Mouse (Mus musculus) spleen, postnatal 14 days (tissue): ENCODE measurements around the gene Sertad1.
"Not testable (repeated sequence)": the region's sequence is repeated elsewhere in the genome, so short reads cannot be mapped to it uniquely, and the experiment has no call there.

Source experiments
- DNase-seq, 2 experiments: peaks; one replicate each; pipeline ENCODE4 v3.0.0; 2021 to 2022; ENCODE audit warnings: low spot score in 2 of 2

Sertad1 gene

GRCm38 (mm10) chr7:27473156-27473834 is 13.4 kb upstream of the Sertad1 start, which contains the start of gene Sertad3:
Gene Sertad3 (plus strand): TSS chr7:27473768.
- DNase-seq = peak; percentile 97 to 98

GRCm38 (mm10) chr7:27473835-27474489 is 12.7 kb upstream of the Sertad1 start:
- DNase-seq = no peak

DNA sequence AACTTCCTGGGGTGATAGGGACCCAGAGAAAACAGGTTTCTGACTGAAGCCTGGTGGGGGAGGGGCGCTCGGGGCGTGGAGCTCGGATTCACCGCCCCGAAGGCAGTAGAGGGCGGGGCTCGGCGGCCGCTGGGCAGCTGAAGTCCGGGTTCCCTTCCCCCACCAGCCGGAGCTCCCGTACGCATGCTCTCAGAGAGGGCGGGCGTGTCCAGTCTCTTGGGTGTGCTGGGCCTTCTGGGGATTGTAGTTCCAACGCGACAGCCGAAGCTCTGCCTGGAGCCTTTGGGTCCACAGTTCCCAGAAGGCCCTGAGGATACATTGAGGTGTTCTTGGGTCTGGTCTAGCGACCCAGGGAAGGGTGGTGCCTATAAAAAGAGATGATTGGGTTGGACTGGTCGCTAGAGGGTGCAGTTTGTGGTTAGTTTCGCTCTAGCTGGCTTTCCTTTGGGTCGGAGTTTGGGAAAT is 12.2 kb upstream of the Sertad1 start:
- DNase-seq = peak; percentile 96

DNA sequence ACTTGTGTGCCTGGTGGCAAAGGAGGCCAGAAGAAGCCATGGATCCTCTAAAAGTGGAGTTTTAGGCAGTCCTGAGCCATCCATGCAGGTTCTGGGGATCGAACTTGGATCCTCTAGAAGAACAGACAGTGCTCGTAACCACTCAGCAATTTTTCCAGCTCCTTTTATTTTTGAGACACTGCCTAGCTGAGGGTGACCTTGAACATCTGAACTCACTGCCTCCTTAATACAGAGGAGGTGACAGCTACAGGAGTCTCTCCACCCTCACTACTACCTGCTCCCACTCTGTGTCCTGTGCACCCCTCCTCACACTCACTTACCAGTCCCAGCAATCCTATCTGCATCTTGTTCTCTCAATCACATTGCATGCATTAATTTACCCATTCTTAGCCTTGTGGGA is 11.1 kb upstream of the Sertad1 start:
- no peak for DNase-seq

DNA sequence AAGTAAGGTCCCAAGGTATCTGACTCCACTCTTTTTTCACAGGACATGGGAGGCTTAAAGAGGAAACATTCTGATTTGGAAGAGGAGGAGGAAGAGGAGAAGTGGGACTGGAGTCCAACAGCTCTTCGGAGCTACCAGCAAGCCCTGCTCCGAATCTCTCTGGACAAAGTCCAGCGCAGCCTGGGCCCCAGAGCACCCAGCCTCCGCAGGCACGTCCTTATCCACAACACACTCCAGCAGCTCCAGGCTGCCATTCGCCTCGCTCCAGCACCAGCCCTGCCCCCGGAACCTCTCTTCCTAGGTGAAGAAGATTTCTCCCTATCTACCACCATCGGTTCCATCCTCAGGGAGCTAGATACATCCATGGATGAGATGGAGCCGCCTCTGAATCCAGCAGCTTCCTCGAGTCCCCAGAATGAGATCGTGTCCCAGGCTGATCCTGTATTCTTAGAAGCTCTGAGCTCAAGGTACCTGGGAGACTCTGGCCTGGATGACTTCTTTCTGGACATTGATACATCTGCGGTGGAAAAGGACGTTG is 10.5 kb upstream of the Sertad1 start:
- no peak for DNase-seq

DNA sequence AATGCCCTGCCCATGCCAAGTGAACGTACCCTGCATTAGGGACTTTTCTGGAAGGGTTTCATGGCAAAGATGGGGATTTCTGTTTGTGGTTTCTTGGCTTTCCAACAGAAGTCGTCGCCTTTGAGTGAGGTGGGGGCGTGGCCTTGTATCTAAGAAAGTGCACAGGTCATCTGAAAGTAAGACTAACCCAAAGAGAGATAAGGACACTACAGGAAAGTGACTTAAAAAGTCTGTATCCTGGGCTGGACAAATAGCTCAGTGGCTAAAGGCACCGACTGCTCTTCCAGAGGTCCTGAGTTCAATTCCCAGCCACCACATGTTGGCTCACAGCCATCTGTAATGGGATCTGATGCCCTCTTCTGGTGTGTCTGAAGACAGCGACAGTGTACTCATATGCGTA is 8.1 kb upstream of the Sertad1 start:
- no peak for DNase-seq

DNA sequence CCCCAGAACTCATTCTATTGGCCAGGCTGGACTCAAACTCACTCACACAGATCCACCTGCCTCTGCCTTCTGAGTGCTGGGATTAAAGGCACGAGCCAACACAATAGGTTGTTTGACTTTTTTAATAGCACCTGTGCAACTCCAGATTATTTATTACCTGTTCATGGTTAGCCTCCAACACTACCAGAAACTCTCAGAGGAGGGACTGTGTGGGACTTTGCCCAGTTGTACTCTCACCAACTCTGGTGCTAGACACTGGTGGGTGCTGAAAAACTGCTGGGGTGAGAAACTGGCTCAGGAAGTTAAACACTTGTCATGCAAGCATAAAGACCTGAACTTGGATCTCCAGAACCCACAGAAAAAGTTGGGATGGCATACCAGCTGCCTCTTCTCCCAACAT is 7.0 kb upstream of the Sertad1 start:
- no peak for DNase-seq

- DNase-seq = no peak
These were observed 6.2 kb upstream of the Sertad1 start for GRCm38 (mm10) chr7:27480506-27480905.

GRCm38 (mm10) chr7:27480927-27481626 is 5.6 kb upstream of the Sertad1 start:
- no peak for DNase-seq

GRCm38 (mm10) chr7:27481627-27481969 is 5.1 kb upstream of the Sertad1 start:
- DNase-seq = peak; percentile 67 to 69

DNA sequence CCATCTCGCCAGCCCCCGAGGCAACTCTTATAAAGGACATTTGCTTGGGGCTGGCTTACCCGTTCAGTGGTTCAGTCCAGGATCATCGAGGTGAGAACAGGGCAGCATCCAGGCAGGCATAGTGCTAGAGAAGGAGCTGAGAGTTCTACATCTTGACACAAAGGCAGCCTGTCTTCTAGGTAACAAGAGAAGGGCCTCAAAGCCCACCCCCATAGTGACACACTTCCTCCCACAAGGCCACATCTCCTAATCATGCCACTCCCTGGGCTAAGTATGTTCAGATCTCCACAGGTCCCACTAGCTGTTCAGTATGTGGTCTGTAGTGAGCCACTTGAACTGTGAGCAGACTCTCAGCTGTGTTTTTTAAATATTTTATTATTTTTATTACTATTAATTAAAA is 2.9 kb upstream of the Sertad1 start:
- DNase-seq = no peak

DNA sequence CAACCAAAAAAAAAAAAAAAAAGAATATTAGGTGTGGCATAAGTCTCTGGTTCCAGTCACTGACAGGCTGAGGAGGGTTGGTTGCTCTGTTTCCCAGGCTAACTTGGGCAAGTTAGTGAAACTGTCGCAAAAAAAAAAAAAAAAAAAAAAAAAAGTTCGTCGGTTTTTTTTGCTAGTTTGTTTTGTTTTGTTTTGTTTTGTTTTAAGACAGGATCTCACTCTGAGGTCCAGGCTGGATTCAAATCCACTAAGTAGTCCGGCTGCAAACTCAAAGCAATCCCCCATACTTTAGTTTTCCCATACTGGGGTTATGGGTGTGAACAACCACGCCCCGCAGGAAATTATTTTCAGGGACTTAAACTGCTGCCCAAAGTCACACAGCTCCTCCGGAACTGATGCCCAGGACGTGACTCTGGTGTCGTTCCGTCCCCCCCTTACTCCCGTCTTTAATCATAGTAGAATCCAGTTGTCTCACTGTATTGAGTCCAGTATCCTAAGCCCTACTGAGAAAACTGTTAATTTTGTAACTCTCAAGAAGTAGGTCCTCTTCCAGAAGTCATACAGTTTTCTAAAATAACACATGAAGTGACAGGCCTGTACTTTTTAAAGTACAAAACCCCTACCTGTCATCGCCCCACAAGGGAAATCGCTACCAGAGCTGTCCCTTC is 474 bp upstream of the Sertad1 start:
- no peak for DNase-seq

GRCm38 (mm10) chr7:27487740-27488268 is 1.1 kb downstream of the Sertad1 start:
- no peak for DNase-seq

DNA sequence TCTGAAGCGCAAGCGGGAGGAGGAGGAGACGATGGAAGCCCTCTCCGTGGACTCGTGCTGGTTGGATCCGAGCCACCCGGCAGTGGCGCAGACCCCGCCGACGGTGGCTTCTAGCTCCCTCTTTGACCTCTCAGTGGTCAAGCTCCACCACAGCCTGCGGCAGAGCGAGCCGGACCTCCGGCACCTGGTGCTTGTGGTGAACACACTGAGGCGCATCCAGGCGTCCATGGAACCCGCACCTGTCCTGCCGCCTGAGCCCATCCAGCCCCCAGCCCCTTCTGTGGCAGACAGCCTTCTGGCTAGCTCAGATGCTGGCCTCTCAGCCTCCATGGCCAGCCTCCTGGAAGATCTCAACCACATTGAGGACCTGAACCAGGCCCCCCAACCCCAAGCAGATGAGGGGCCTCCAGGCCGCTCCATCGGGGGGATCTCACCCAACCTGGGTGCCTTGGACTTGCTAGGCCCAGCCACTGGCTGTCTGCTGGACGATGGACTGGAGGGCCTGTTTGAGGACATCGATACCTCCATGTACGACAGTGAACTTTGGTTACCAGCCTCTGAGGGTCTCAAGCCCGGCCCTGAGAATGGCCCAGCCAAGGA is 2.7 kb downstream of the Sertad1 start:
- DNase-seq = no peak

DNA sequence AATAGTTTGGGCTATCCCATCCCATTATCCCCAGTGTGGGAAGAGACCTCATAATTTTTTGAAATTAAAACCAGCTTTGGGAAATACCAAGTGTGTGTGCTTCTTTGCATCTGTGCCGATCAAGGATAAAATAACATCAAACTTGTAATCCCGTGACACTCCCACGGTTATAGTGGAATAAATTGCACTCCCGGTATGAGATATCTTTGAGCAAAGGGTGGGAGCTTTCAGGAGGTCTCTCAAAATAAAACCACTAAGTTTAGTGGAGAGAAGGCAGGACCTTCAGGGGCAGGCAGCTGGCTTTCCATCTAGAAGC is 3.5 kb downstream of the Sertad1 start:
- no peak for DNase-seq

- DNase-seq = peak; percentile 83 to 88
These were observed 4.0 kb downstream of the Sertad1 start for GRCm38 (mm10) chr7:27490543-27491329.

DNA sequence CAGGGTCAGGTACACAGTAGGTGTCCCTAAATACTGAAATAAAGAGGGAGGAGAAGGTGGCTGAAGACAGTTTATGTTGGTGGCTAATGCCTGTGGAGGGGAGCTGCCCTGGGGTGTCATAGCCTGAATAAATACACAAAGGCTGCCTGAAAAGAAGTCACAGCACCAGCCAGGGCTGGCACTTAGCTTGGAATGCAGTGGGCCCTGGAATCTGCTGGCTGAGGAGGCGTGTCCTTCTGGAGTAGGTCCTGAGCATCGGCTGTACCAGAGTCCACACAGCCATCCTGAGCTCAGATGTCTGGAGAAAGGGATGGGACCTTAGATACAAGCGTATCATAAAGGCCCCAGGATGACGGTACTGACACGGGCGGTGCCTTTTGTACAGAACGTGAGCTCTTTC is 5.1 kb downstream of the Sertad1 start:
- no peak for DNase-seq

DNA sequence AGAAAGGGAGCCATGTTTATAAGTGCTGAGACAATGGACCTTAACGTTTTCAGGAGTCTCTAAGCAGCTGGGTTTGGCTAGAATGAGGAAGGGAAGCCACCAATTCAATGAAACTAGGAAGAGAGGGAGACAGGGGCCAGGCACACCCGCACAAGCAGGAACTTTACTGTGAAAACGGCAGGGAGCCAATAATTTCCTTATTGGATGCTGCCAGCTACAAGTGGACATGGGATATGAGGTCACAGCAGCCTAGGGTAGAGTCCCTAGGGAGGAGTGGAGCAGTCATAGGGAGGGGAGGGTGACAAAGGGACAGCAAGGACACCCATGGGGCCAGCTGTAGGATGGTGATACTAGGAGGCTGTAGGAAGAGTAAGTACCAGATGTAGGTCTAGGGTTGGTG is 6.3 kb downstream of the Sertad1 start:
- DNase-seq = no peak

DNA sequence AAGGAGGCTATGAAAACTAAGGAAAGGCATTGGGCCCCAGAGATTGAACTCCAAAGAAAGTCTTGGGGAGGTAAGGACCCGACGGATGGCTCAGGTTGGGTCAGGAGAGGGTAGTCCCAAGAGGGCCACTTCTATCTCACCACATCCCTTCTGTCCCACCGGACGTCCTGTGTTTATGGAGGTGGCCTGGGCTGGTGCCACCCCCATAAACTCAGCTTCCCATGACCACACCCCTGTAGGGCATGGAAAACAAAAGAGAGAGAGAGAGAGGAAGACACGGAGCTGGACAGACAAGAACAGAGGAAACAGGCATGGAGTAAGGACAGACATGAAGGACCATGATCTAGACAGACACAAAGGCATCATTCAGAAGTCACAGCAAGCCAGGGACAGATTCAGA is 6.7 kb downstream of the Sertad1 start:
- DNase-seq = no peak

DNA sequence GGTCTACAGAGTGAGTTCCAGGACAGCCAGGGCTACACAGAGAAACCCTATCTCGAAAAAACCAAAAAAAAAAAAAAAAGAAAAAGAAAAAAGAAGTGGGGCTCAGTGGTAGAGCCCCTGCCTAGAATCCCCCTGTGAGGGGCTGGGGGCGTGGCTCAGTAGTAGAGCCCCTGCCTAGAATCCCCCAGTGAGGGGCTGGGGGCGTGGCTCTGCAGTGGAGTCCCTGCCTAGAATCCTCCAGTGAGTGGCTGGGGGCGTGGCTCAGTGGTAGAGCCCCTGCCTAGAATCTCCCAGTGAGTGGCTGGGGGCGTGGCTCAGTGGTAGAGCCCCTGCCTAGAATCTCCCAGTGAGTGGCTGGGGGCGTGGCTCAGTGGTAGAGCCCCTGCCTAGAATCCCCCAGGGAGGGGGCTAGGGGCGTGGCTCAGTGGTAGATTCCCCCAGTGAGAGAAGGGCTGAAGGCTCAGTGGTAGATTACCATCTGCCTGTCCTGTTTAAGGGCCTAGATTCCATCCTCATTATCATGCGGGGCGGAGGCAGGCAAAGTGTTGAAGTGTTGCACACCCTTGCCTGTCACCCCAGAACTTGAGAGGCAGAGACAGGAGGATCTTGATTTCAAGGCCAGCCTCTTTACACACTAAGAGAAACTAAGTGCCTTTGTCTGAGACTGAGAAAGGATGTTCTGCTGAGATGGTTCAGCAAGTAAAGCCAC is 8.1 kb downstream of the Sertad1 start:
- not testable (repeated sequence) for DNase-seq
